Mouse (Mus musculus): ENCODE results near the gene 2810006K23Rik.

DNA sequence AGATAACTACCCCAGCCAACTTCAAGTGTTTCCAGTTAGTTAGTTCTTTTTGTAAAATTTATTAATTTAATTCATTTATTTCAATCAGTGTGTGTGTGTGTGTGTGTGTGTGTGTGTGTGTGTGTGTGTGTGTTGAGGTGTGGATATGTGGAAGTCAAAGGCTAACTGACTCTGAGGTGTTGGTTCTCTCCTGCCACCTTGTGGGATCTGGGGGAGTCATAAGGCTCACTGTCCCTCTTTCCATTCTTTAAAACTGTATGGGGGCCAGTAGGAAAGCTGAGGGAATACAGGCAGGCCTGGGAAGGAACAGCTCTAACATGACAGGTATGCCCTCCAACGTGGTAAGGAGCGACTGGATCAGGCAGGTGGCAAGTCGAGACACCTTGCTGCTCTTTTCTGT, 43.6 kb upstream of the 2810006K23Rik start:
- no peak for TF ChIP-seq TCF12 (IDR thresholded peaks at IDR 0.05; ENCODE audit: low read depth, low read length)
- peak in 1 of 3 experiments; percentile 36; a peak in 2 of 6 replicates for TF ChIP-seq CTCF (IDR thresholded peaks at IDR 0.05 in 2 of 3, conservative IDR thresholded peaks at IDR 0.05 in 1 of 3; ENCODE audit: control insufficient read depth in 1 of 3, insufficient read depth in 1 of 3, low read depth in 2 of 3, low read length in 3 of 3, poor library complexity in 1 of 3, severe bottlenecking in 1 of 3)
- TF ChIP-seq POLR2AphosphoS5 (IDR thresholded peaks at IDR 0.05; ENCODE audit: borderline replicate concordance, low read depth, low read length) = no peak
- no peak for TF ChIP-seq MAZ (IDR thresholded peaks at IDR 0.05; ENCODE audit: low read depth, low read length)
- TF ChIP-seq EP300 (IDR thresholded peaks at IDR 0.05; ENCODE audit: low read depth in 1 of 2, low read length in 2 of 2) = no peak
- no peak for TF ChIP-seq POLR2A (IDR thresholded peaks at IDR 0.05; ENCODE audit: control insufficient read depth in 1 of 2, insufficient read depth in 1 of 2, low read depth in 1 of 2, low read length in 2 of 2, poor library complexity in 1 of 2)
- no peak for TF ChIP-seq MXI1 (IDR thresholded peaks at IDR 0.05; ENCODE audit: low read depth, low read length)
- no peak for TF ChIP-seq ZC3H11A (IDR thresholded peaks at IDR 0.05; ENCODE audit: low read depth, low read length)
- TF ChIP-seq JUND (IDR thresholded peaks at IDR 0.05; ENCODE audit: low read depth, low read length) = no peak
- TF ChIP-seq GATA1 (IDR thresholded peaks at IDR 0.05; ENCODE audit: low read depth, low read length) = no peak
- TF ChIP-seq TAL1 (IDR thresholded peaks at IDR 0.05; ENCODE audit: low read length) = no peak
- TF ChIP-seq USF1 (IDR thresholded peaks at IDR 0.05; ENCODE audit: low read depth, low read length) = no peak

All from MEL (cell line).